Mouse (Mus musculus) cerebellum, adult 9-11 months (tissue): Measurements from ENCODE around the gene Carns1.
A peak's percentile ranks its signal among the peaks of the same experiment; 100 is the strongest.
"Not testable (repeated sequence)": the region's sequence is repeated elsewhere in the genome, so short reads cannot be mapped to it uniquely, and the experiment has no call there.

Source experiments
- DNase-seq: peaks from one replicate; pipeline ENCODE4 v3.0.0; 2022

Gene Carns1

GRCm38 (mm10) chr19:4149283-4149682 lies 26.0 kb downstream of the Carns1 start:
- peak; percentile 53 for DNase-seq

GRCm38 (mm10) chr19:4148819-4149218 lies 26.5 kb downstream of the Carns1 start:
- no peak for DNase-seq

- peak; percentile 96 for DNase-seq
Measured at GRCm38 (mm10) chr19:4148491-4148806, 26.8 kb downstream of the Carns1 start, which contains the start of gene Coro1b. Gene Coro1b, plus strand, starts transcription at chr19:4148619.

- peak; percentile 52 for DNase-seq
Measured at GRCm38 (mm10) chr19:4147782-4148490, 27.3 kb downstream of the Carns1 start.

- DNase-seq, result peak; percentile 55
Measured at GRCm38 (mm10) chr19:4147022-4147405, 28.3 kb downstream of the Carns1 start.

- DNase-seq, result peak; percentile 42
Measured at GRCm38 (mm10) chr19:4146366-4147021, 28.8 kb downstream of the Carns1 start.

- no peak for DNase-seq
Measured at GRCm38 (mm10) chr19:4145936-4146335, 29.3 kb downstream of the Carns1 start.

GRCm38 (mm10) chr19:4144550-4145498 lies 30.5 kb downstream of the Carns1 start:
- no peak for DNase-seq

- no peak for DNase-seq
Measured at GRCm38 (mm10) chr19:4143759-4144268, 31.5 kb downstream of the Carns1 start, which contains the start of gene Cabp4. Gene Cabp4, minus strand, starts transcription at chr19:4144033.

- DNase-seq, result peak; percentile 46
Measured at GRCm38 (mm10) chr19:4142416-4143173, 32.7 kb downstream of the Carns1 start.

- DNase-seq, result no peak
Measured at GRCm38 (mm10) chr19:4140147-4140546, 35.1 kb downstream of the Carns1 start.

GRCm38 (mm10) chr19:4139446-4139845 lies 35.8 kb downstream of the Carns1 start, which contains the start of gene Gpr152:
Gene Gpr152, plus strand, starts transcription at chr19:4139787.
- DNase-seq, result no peak

GRCm38 (mm10) chr19:4137913-4138312 lies 37.4 kb downstream of the Carns1 start:
- DNase-seq, result no peak

GRCm38 (mm10) chr19:4136463-4136862 lies 38.8 kb downstream of the Carns1 start:
- no peak for DNase-seq

GRCm38 (mm10) chr19:4135963-4136345 lies 39.3 kb downstream of the Carns1 start:
- DNase-seq, result not testable (repeated sequence)

GRCm38 (mm10) chr19:4135229-4135962 lies 39.9 kb downstream of the Carns1 start:
- not testable (repeated sequence) for DNase-seq

GRCm38 (mm10) chr19:4134354-4134753 lies 40.9 kb downstream of the Carns1 start:
- DNase-seq, result no peak

GRCm38 (mm10) chr19:4131768-4132167 lies 43.5 kb downstream of the Carns1 start:
- no peak for DNase-seq

- DNase-seq, result no peak
Measured at GRCm38 (mm10) chr19:4131075-4131474, 44.2 kb downstream of the Carns1 start.

GRCm38 (mm10) chr19:4130106-4130505 lies 45.2 kb downstream of the Carns1 start:
- DNase-seq, result no peak

GRCm38 (mm10) chr19:4129462-4129861 lies 45.8 kb downstream of the Carns1 start:
- no peak for DNase-seq
